Mouse (Mus musculus) adipocyte (in vitro differentiated cells): ENCODE measurements around the gene Pcdh11x.
"Not testable (repeated sequence)": the region's sequence is repeated elsewhere in the genome, so short reads cannot be mapped to it uniquely, and the experiment has no call there.

Experiments
- DNase-seq: peaks from one replicate; pipeline ENCODE4 v3.0.0-alpha.2; 2016; ENCODE audit warnings: low spot score

Gene Pcdh11x

GRCm38 (mm10) chrX:120290011-120290899, at the start of gene Pcdh11x:
Pcdh11x (plus strand) TSS chrX:120290259.
- DNase-seq: no peak

- DNase-seq: no peak
Measured at GRCm38 (mm10) chrX:120260089-120260488, 30.0 kb upstream of the Pcdh11x start.

GRCm38 (mm10) chrX:120285522-120285921, 4.5 kb upstream of the Pcdh11x start:
- DNase-seq: no peak

GRCm38 (mm10) chrX:120287502-120287901, 2.6 kb upstream of the Pcdh11x start:
- no peak for DNase-seq

- DNase-seq: no peak
Measured at GRCm38 (mm10) chrX:120290900-120291280, 831 bp downstream of the Pcdh11x start.

- DNase-seq: no peak
Measured at GRCm38 (mm10) chrX:120291696-120292095, 1.6 kb downstream of the Pcdh11x start.

- DNase-seq: no peak
Measured at GRCm38 (mm10) chrX:120292832-120293750, 3.0 kb downstream of the Pcdh11x start.

GRCm38 (mm10) chrX:120301469-120302175, 11.6 kb downstream of the Pcdh11x start:
- no peak for DNase-seq

- DNase-seq: not testable (repeated sequence)
Measured at GRCm38 (mm10) chrX:120312995-120313394, 22.9 kb downstream of the Pcdh11x start, which contains the start of gene H2afb3. H2afb3 (minus strand) TSS chrX:120313095.

- DNase-seq: no peak
Measured at GRCm38 (mm10) chrX:120466225-120466624, 176.2 kb downstream of the Pcdh11x start.

- no peak for DNase-seq
Measured at GRCm38 (mm10) chrX:120486428-120486827, 196.4 kb downstream of the Pcdh11x start.

- no peak for DNase-seq
Measured at GRCm38 (mm10) chrX:120524986-120525385, 234.9 kb downstream of the Pcdh11x start.

GRCm38 (mm10) chrX:120599309-120599708, 309.2 kb downstream of the Pcdh11x start:
- no peak for DNase-seq

GRCm38 (mm10) chrX:120618460-120618859, 328.4 kb downstream of the Pcdh11x start:
- no peak for DNase-seq

GRCm38 (mm10) chrX:120670236-120670635, 380.2 kb downstream of the Pcdh11x start:
- not testable (repeated sequence) for DNase-seq

- DNase-seq: no peak
Measured at GRCm38 (mm10) chrX:120734144-120734543, 444.1 kb downstream of the Pcdh11x start.

- DNase-seq: no peak
Measured at GRCm38 (mm10) chrX:120735792-120736191, 445.7 kb downstream of the Pcdh11x start.

GRCm38 (mm10) chrX:120944556-120944955, 654.5 kb downstream of the Pcdh11x start:
- DNase-seq: no peak
